Mouse (Mus musculus): ENCODE measurements around the gene Utrn. TPM values are rescaled to one million over a fixed set of nuclear protein-coding genes. Genes with fewer than 3 reads are reported as not detected.
A peak's percentile ranks its signal among the peaks of the same experiment; 100 is the strongest.

Utrn gene
- polyA plus RNA-seq, 1 experiment from 2014 or later = 75.8 TPM

- Histone ChIP-seq H3K4me2 (ENCODE audit: low read depth, low read length) (peak overlapping the region; percentile 18; the same call in 1 of the 2 replicates), H3K9me3 (ENCODE audit: control insufficient read depth, low read length) (no peaks in the 10 kb centered on the region), H3K27me3 (ENCODE audit: control insufficient read depth, insufficient read depth, low read depth, low read length) (no peaks in the 10 kb centered on the region), H3K36me3 (ENCODE audit: control insufficient read depth, insufficient read depth, low read length) (no peaks in the 10 kb centered on the region), H3K4me1 (replicated peaks; ENCODE audit: control insufficient read depth, insufficient read depth, low read length) (peaks cover 24% of the 10 kb centered on the region), H3K9ac (ENCODE audit: low read length) (no peak overlapping the region), H3K27ac (ENCODE audit: low read length) (peak overlapping the region; percentile 17; the same call in 1 of the 2 replicates), H3K4me3 (ENCODE audit: low read length) (peak overlapping the region; percentile 17; the same call in 1 of the 2 replicates)
- 32% methylated on average over 6 of the region's 6 CpGs for WGBS
- ATAC-seq (ENCODE audit: low read depth) = no peak
These were observed 322.0 kb downstream of the Utrn start for GRCm38 (mm10) chr10:12547037-12547625.

GRCm38 (mm10) chr10:12545440-12545839 is 323.7 kb downstream of the Utrn start:
- Histone ChIP-seq H3K36me3 (ENCODE audit: control insufficient read depth, insufficient read depth, low read length) (no peaks in the 10 kb centered on the region), H3K4me1 (replicated peaks; ENCODE audit: control insufficient read depth, insufficient read depth, low read length) (peaks cover 22% of the 10 kb centered on the region), H3K9me3 (ENCODE audit: control insufficient read depth, low read length) (no peaks in the 10 kb centered on the region), H3K4me2 (ENCODE audit: low read depth, low read length) (no peak overlapping the region), H3K4me3 (ENCODE audit: low read length) (no peak overlapping the region), H3K9ac (ENCODE audit: low read length) (no peak overlapping the region), H3K27ac (ENCODE audit: low read length) (no peak overlapping the region), H3K27me3 (ENCODE audit: control insufficient read depth, insufficient read depth, low read depth, low read length) (no peaks in the 10 kb centered on the region)
- WGBS = 72% methylated on average over 2 of the region's 2 CpGs
- ATAC-seq (ENCODE audit: low read depth) = no peak

- H3K27me3 ChIP-seq (ENCODE audit: control insufficient read depth, insufficient read depth, low read depth, low read length) = no peaks in the 10 kb centered on the region
- no peaks in the 10 kb centered on the region for H3K9me3 ChIP-seq (ENCODE audit: control insufficient read depth, low read length)
- no peaks in the 10 kb centered on the region; the same call in 1 of the 2 replicates for H3K4me1 ChIP-seq (replicated peaks; ENCODE audit: control insufficient read depth, insufficient read depth, low read length)
- H3K4me2 ChIP-seq (ENCODE audit: low read depth, low read length) = no peak overlapping the region
- no peak overlapping the region for H3K4me3 ChIP-seq (ENCODE audit: low read length)
- no peak overlapping the region for H3K9ac ChIP-seq (ENCODE audit: low read length)
- WGBS = 90% methylated on average over 1 of the region's 1 CpGs
- H3K27ac ChIP-seq (ENCODE audit: low read length) = no peak overlapping the region
- ATAC-seq (ENCODE audit: low read depth) = no peak
- peaks cover 2% of the 10 kb centered on the region; the same call in 1 of the 2 replicates for H3K36me3 ChIP-seq (ENCODE audit: control insufficient read depth, insufficient read depth, low read length)
These were observed 327.4 kb downstream of the Utrn start for GRCm38 (mm10) chr10:12541757-12542156.

- Histone ChIP-seq H3K9ac (ENCODE audit: low read length) (no peak overlapping the region), H3K27ac (ENCODE audit: low read length) (no peak overlapping the region), H3K4me1 (replicated peaks; ENCODE audit: control insufficient read depth, insufficient read depth, low read length) (no peaks in the 10 kb centered on the region), H3K4me2 (ENCODE audit: low read depth, low read length) (no peak overlapping the region), H3K4me3 (ENCODE audit: low read length) (no peak overlapping the region), H3K27me3 (ENCODE audit: control insufficient read depth, insufficient read depth, low read depth, low read length) (no peaks in the 10 kb centered on the region), H3K36me3 (ENCODE audit: control insufficient read depth, insufficient read depth, low read length) (peaks cover 2% of the 10 kb centered on the region; the same call in 1 of the 2 replicates), H3K9me3 (ENCODE audit: control insufficient read depth, low read length) (no peaks in the 10 kb centered on the region)
- no peak for ATAC-seq (ENCODE audit: low read depth)
- 91% methylated on average over 1 of the region's 1 CpGs for WGBS
These were observed 333.9 kb downstream of the Utrn start for GRCm38 (mm10) chr10:12535272-12535671.

GRCm38 (mm10) chr10:12534801-12535200 is 334.4 kb downstream of the Utrn start:
- Histone ChIP-seq H3K36me3 (ENCODE audit: control insufficient read depth, insufficient read depth, low read length) (peaks cover 2% of the 10 kb centered on the region; the same call in 1 of the 2 replicates), H3K9ac (ENCODE audit: low read length) (no peak overlapping the region), H3K4me2 (ENCODE audit: low read depth, low read length) (no peak overlapping the region), H3K4me3 (ENCODE audit: low read length) (no peak overlapping the region), H3K4me1 (replicated peaks; ENCODE audit: control insufficient read depth, insufficient read depth, low read length) (no peaks in the 10 kb centered on the region), H3K27me3 (ENCODE audit: control insufficient read depth, insufficient read depth, low read depth, low read length) (no peaks in the 10 kb centered on the region), H3K27ac (ENCODE audit: low read length) (no peak overlapping the region), H3K9me3 (ENCODE audit: control insufficient read depth, low read length) (no peaks in the 10 kb centered on the region)
- WGBS = 74% methylated on average over 3 of the region's 3 CpGs
- ATAC-seq (ENCODE audit: low read depth) = no peak

GRCm38 (mm10) chr10:12534301-12534700 is 334.9 kb downstream of the Utrn start:
- 72% methylated on average over 3 of the region's 3 CpGs for WGBS
- Histone ChIP-seq H3K27me3 (ENCODE audit: control insufficient read depth, insufficient read depth, low read depth, low read length) (no peaks in the 10 kb centered on the region), H3K4me1 (replicated peaks; ENCODE audit: control insufficient read depth, insufficient read depth, low read length) (no peaks in the 10 kb centered on the region), H3K27ac (ENCODE audit: low read length) (no peak overlapping the region), H3K36me3 (ENCODE audit: control insufficient read depth, insufficient read depth, low read length) (peaks cover 2% of the 10 kb centered on the region; the same call in 1 of the 2 replicates), H3K4me3 (ENCODE audit: low read length) (no peak overlapping the region), H3K9ac (ENCODE audit: low read length) (no peak overlapping the region), H3K9me3 (ENCODE audit: control insufficient read depth, low read length) (no peaks in the 10 kb centered on the region), H3K4me2 (ENCODE audit: low read depth, low read length) (no peak overlapping the region)
- no peak for ATAC-seq (ENCODE audit: low read depth)

GRCm38 (mm10) chr10:12522078-12522477 is 347.1 kb downstream of the Utrn start:
- Histone ChIP-seq H3K9ac (ENCODE audit: low read length) (no peak overlapping the region), H3K27ac (ENCODE audit: low read length) (no peak overlapping the region), H3K9me3 (ENCODE audit: control insufficient read depth, low read length) (no peaks in the 10 kb centered on the region), H3K36me3 (ENCODE audit: control insufficient read depth, insufficient read depth, low read length) (peaks cover 10% of the 10 kb centered on the region), H3K4me1 (replicated peaks; ENCODE audit: control insufficient read depth, insufficient read depth, low read length) (no peaks in the 10 kb centered on the region), H3K4me3 (ENCODE audit: low read length) (no peak overlapping the region), H3K4me2 (ENCODE audit: low read depth, low read length) (no peak overlapping the region), H3K27me3 (ENCODE audit: control insufficient read depth, insufficient read depth, low read depth, low read length) (no peaks in the 10 kb centered on the region)
- no peak for ATAC-seq (ENCODE audit: low read depth)
- WGBS = 53% methylated on average over 1 of the region's 1 CpGs

GRCm38 (mm10) chr10:12518162-12518561 is 351.0 kb downstream of the Utrn start:
- WGBS = 62% methylated on average over 3 of the region's 3 CpGs

GRCm38 (mm10) chr10:12505568-12505967 is 363.6 kb downstream of the Utrn start:
- H3K9ac ChIP-seq (ENCODE audit: low read length) = no peak overlapping the region
- H3K9me3 ChIP-seq (ENCODE audit: control insufficient read depth, low read length) = no peaks in the 10 kb centered on the region
- H3K4me2 ChIP-seq (ENCODE audit: low read depth, low read length) = no peak overlapping the region
- no peak overlapping the region for H3K27ac ChIP-seq (ENCODE audit: low read length)
- no peaks in the 10 kb centered on the region for H3K27me3 ChIP-seq (ENCODE audit: control insufficient read depth, insufficient read depth, low read depth, low read length)
- H3K4me3 ChIP-seq (ENCODE audit: low read length) = no peak overlapping the region
- no peaks in the 10 kb centered on the region for H3K36me3 ChIP-seq (ENCODE audit: control insufficient read depth, insufficient read depth, low read length)
- H3K4me1 ChIP-seq (replicated peaks; ENCODE audit: control insufficient read depth, insufficient read depth, low read length) = no peaks in the 10 kb centered on the region
- ATAC-seq (ENCODE audit: low read depth) = no peak
- 81% methylated on average over 7 of the region's 7 CpGs for WGBS

More at GRCm38 (mm10) chr10:12518162-12518561, 351.0 kb downstream of the Utrn start:
- no peak for ATAC-seq (ENCODE audit: low read depth)
- Histone ChIP-seq H3K9me3 (ENCODE audit: control insufficient read depth, low read length) (no peaks in the 10 kb centered on the region), H3K4me1 (replicated peaks; ENCODE audit: control insufficient read depth, insufficient read depth, low read length) (no peaks in the 10 kb centered on the region), H3K4me2 (ENCODE audit: low read depth, low read length) (no peak overlapping the region), H3K9ac (ENCODE audit: low read length) (no peak overlapping the region), H3K27ac (ENCODE audit: low read length) (no peak overlapping the region), H3K36me3 (ENCODE audit: control insufficient read depth, insufficient read depth, low read length) (peaks cover 5% of the 10 kb centered on the region), H3K4me3 (ENCODE audit: low read length) (no peak overlapping the region), H3K27me3 (ENCODE audit: control insufficient read depth, insufficient read depth, low read depth, low read length) (no peaks in the 10 kb centered on the region)

Data from lung, embryonic 16.5 days (tissue).